Comparison of ENCODE assay signal across 12 mouse cellular contexts in genomic region chr6:29815060-29815459, GRCm38 (mm10). TPM values are rescaled to one million over a fixed set of nuclear protein-coding genes. Genes with fewer than 3 reads are reported as not detected.
DNase-seq lines count a peak whose midpoint lies in the region; ATAC-seq and TF ChIP-seq lines count a peak whose summit lies in the region.
"Had no signal": no experiment of that assay in that cellular context is flagged by ENCODE, and none has a peak within 500 bp of the region (broad histone marks: within the 10 kb centered on the region; RNA-seq: fewer than 3 reads in every experiment).

No protein-coding gene starts in this region.

- peak; percentile 36; the same call in 1 of the 2 replicates for ATAC-seq in forebrain, embryonic 11.5 days (replicated peaks; ENCODE audit: low FRiP score)
- no peak for ATAC-seq in hindbrain, embryonic 14.5 days (ENCODE audit: low FRiP score)
- ATAC-seq in midbrain, embryonic 15.5 days (replicated peaks), result peak; percentile 62; the same call in 1 of the 2 replicates
- ATAC-seq in liver, embryonic 11.5 days (replicated peaks; ENCODE audit: low FRiP score), result no peak
- no peak for ATAC-seq in megakaryocyte-erythroid progenitor cell, adult 5-6 weeks (replicated peaks; ENCODE audit: low FRiP score, low TSS enrichment, poor library complexity, severe bottlenecking)
- ATAC-seq: inflammation-experienced regulatory T-cells, adult 6 months had no signal

- WGBS in forebrain, embryonic 11.5 days, result 48% methylated on average over 3 of the region's 3 CpGs
- 66% methylated on average over 3 of the region's 3 CpGs for WGBS in hindbrain, embryonic 14.5 days
- 37% methylated on average over 3 of the region's 3 CpGs for WGBS in midbrain, embryonic 15.5 days
- WGBS in liver, embryonic 11.5 days, result 85% methylated on average over 3 of the region's 3 CpGs

- no peak for DNase-seq in gastrocnemius, adult 2 months
- DNase-seq in gastrocnemius, postnatal 14 days, result no peak
- DNase-seq in forebrain, embryonic 11.5 days (ENCODE audit: low spot score), result no peak
- no peak for DNase-seq in hindbrain, embryonic 14.5 days (ENCODE audit: low spot score)
- no peak for DNase-seq in liver, embryonic 11.5 days (ENCODE audit: low spot score)
- no peak for DNase-seq in cerebellum, postnatal 14 days
- DNase-seq: heart, adult 2 months; liver, embryonic 13.5 days had no signal

- no peaks in the 10 kb centered on the region for H3K27me3 ChIP-seq in forebrain, embryonic 11.5 days (ENCODE audit: control insufficient read depth, insufficient read depth, low read length)
- H3K27me3 ChIP-seq in hindbrain, embryonic 14.5 days (ENCODE audit: control insufficient read depth, insufficient read depth, low read length), result no peaks in the 10 kb centered on the region
- H3K27me3 ChIP-seq in midbrain, embryonic 15.5 days (replicated peaks), result no peaks in the 10 kb centered on the region
- no peaks in the 10 kb centered on the region for H3K27me3 ChIP-seq in liver, embryonic 11.5 days (replicated peaks; ENCODE audit: control insufficient read depth, insufficient read depth, low read length)
- H3K27me3 ChIP-seq: liver, embryonic 13.5 days; lung, embryonic 15.5 days had no signal

- H3K4me2 ChIP-seq in forebrain, embryonic 11.5 days (ENCODE audit: low read depth, low read length, severe bottlenecking), result no peak overlapping the region; the same call in 1 of the 2 replicates
- H3K4me2 ChIP-seq in hindbrain, embryonic 14.5 days (replicated peaks), result no peak overlapping the region
- H3K4me2 ChIP-seq in midbrain, embryonic 15.5 days, result no peak overlapping the region
- H3K4me2 ChIP-seq in liver, embryonic 11.5 days, result no peak overlapping the region
- H3K4me2 ChIP-seq: liver, embryonic 13.5 days; lung, embryonic 15.5 days had no signal

- intact Hi-C loops in gastrocnemius, adult 2 months (cut with DNase I), result no loop called here
- intact Hi-C loops in gastrocnemius, postnatal 14 days (cut with DNase I; ENCODE audit: low total_unique reads), result loop anchor here (5.0 kb wide), 2 partner anchors 53 to 108 kb away; no protein-coding TSS in a partner anchor

- H3K9me3 ChIP-seq in forebrain, embryonic 11.5 days (ENCODE audit: control insufficient read depth, low read length), result no peaks in the 10 kb centered on the region
- H3K9me3 ChIP-seq in hindbrain, embryonic 14.5 days (ENCODE audit: control insufficient read depth, low read length), result no peaks in the 10 kb centered on the region
- H3K9me3 ChIP-seq in midbrain, embryonic 15.5 days, result no peaks in the 10 kb centered on the region
- no peaks in the 10 kb centered on the region for H3K9me3 ChIP-seq in liver, embryonic 11.5 days (ENCODE audit: control insufficient read depth, low read length)
- H3K9me3 ChIP-seq: liver, embryonic 13.5 days; lung, embryonic 15.5 days had no signal

- no peak for TF ChIP-seq CTCF in gastrocnemius, adult 2 months (IDR thresholded peaks at IDR 0.05)

- H3K4me3 ChIP-seq in gastrocnemius, adult 2 months, result no peak overlapping the region
- no peak overlapping the region for H3K4me3 ChIP-seq in forebrain, embryonic 11.5 days (ENCODE audit: low read depth, low read length)
- H3K4me3 ChIP-seq in hindbrain, embryonic 14.5 days (replicated peaks; ENCODE audit: low read length), result no peak overlapping the region
- H3K4me3 ChIP-seq in midbrain, embryonic 15.5 days, result no peak overlapping the region
- H3K4me3 ChIP-seq in liver, embryonic 11.5 days (ENCODE audit: low read depth, low read length), result no peak overlapping the region
- H3K4me3 ChIP-seq: heart, adult 2 months; liver, embryonic 13.5 days; lung, embryonic 15.5 days had no signal

- H3K36me3 ChIP-seq in forebrain, embryonic 11.5 days (ENCODE audit: control insufficient read depth, insufficient read depth, low read length), result no peaks in the 10 kb centered on the region
- H3K36me3 ChIP-seq in hindbrain, embryonic 14.5 days (replicated peaks; ENCODE audit: control insufficient read depth, insufficient read depth), result no peaks in the 10 kb centered on the region
- H3K36me3 ChIP-seq in midbrain, embryonic 15.5 days (replicated peaks), result no peaks in the 10 kb centered on the region
- H3K36me3 ChIP-seq in liver, embryonic 11.5 days (ENCODE audit: control insufficient read depth, insufficient read depth, low read length), result no peaks in the 10 kb centered on the region
- H3K36me3 ChIP-seq: liver, embryonic 13.5 days; lung, embryonic 15.5 days had no signal

- 0 out of 2 replicates have a peak overlapping the region, but pooled peaks have one; percentile 9 for H3K27ac ChIP-seq in gastrocnemius, adult 2 months
- H3K27ac ChIP-seq in forebrain, embryonic 11.5 days (ENCODE audit: low read depth, low read length), result peak overlapping the region; percentile 79
- H3K27ac ChIP-seq in hindbrain, embryonic 14.5 days, result peak overlapping the region; percentile 80
- peak overlapping the region; percentile 62 for H3K27ac ChIP-seq in midbrain, embryonic 15.5 days
- H3K27ac ChIP-seq in liver, embryonic 11.5 days (ENCODE audit: low read depth, low read length), result no peak overlapping the region
- H3K27ac ChIP-seq: heart, adult 2 months; liver, embryonic 13.5 days; lung, embryonic 15.5 days had no signal

- peaks cover 6% of the 10 kb centered on the region; the same call in 1 of the 2 replicates for H3K4me1 ChIP-seq in forebrain, embryonic 11.5 days (replicated peaks; ENCODE audit: control insufficient read depth, insufficient read depth, low read length)
- peaks cover 14% of the 10 kb centered on the region for H3K4me1 ChIP-seq in hindbrain, embryonic 14.5 days (replicated peaks; ENCODE audit: control insufficient read depth, insufficient read depth, low read length)
- H3K4me1 ChIP-seq in midbrain, embryonic 15.5 days, result peaks cover 20% of the 10 kb centered on the region
- no peaks in the 10 kb centered on the region for H3K4me1 ChIP-seq in liver, embryonic 11.5 days (replicated peaks; ENCODE audit: control insufficient read depth, insufficient read depth, low read length)
- H3K4me1 ChIP-seq: liver, embryonic 13.5 days; lung, embryonic 15.5 days had no signal

- H3K9ac ChIP-seq in forebrain, embryonic 11.5 days (ENCODE audit: low read length), result no peak overlapping the region; the same call in 1 of the 2 replicates
- no peak overlapping the region for H3K9ac ChIP-seq in hindbrain, embryonic 14.5 days
- no peak overlapping the region for H3K9ac ChIP-seq in midbrain, embryonic 15.5 days
- no peak overlapping the region for H3K9ac ChIP-seq in liver, embryonic 11.5 days (ENCODE audit: low read depth, low read length)
- H3K9ac ChIP-seq: liver, embryonic 13.5 days; lung, embryonic 15.5 days had no signal

RNA-seq across cellular contexts. Expression of gene Ahcyl2, which starts 47.2 kb away (rescaled TPM):
- total RNA-seq in gastrocnemius, adult 2 months (2021), result 10 to 100 TPM; 14.7 to 20.3 TPM
- 10 to 100 TPM in 1 of 2 experiments, 1 to 10 TPM in 1; 9.5 to 10.9 TPM for total RNA-seq in gastrocnemius, postnatal 14 days (2021)
- polyA plus RNA-seq in forebrain, embryonic 11.5 days (2014; fragmentation: Nextera tagmentation; extraction: Ambion mirVana), result 16.7 and 19.1 TPM in 2 replicates
- 24.2 and 27.1 TPM in 2 replicates for polyA plus RNA-seq in hindbrain, embryonic 14.5 days (2014; fragmentation: Nextera tagmentation; extraction: Ambion mirVana)
- 18.0 and 20.6 TPM in 2 replicates for polyA plus RNA-seq in midbrain, embryonic 15.5 days (2015; fragmentation: Nextera tagmentation; extraction: Ambion mirVana)
- polyA plus RNA-seq in liver, embryonic 11.5 days (2014; fragmentation: Nextera tagmentation; extraction: Ambion mirVana), result 12.0 and 12.5 TPM in 2 replicates
- total RNA-seq in megakaryocyte-erythroid progenitor cell, adult 5-6 weeks (2014; fragmentation: Nextera tagmentation), result 19.6 and 24.8 TPM in 2 replicates
- total RNA-seq in megakaryocyte-erythroid progenitor cell, adult 5-6 weeks (2017), result 29.7 and 74.5 TPM in 2 replicates

Comparison
In these comparisons a context has a peak if more than half of its experiments do, and no peak if none do; other contexts are left out.
1. ATAC-seq: peak in forebrain, embryonic 11.5 days (single experiment) and midbrain, embryonic 15.5 days (single experiment); none in hindbrain, embryonic 14.5 days (single experiment), liver, embryonic 11.5 days (single experiment) and megakaryocyte-erythroid progenitor cell, adult 5-6 weeks (single experiment).